Mouse (Mus musculus) forebrain, embryonic 13.5 days (tissue): ENCODE results near the gene Procr. TPM values are rescaled to one million over a fixed set of nuclear protein-coding genes. Genes with fewer than 3 reads are reported as not detected.
A peak's percentile ranks its signal among the peaks of the same experiment; 100 is the strongest.

Experiments
- ATAC-seq: fragments of 200-750 bp; cut with Nextera tagmentation; 2 replicates; pipeline ENCODE4 v1.8.0; 2017
- H3K27ac ChIP-seq: fragments of 300-500 bp; sonication (generic); 2 replicates; pipeline ENCODE4 v1.5.1; 2015; ENCODE audit warnings: inconsistent platforms, mild to moderate bottlenecking, moderate library complexity
- H3K27me3 ChIP-seq: fragments of 300-500 bp; sonication (generic); 2 replicates; pipeline ENCODE4 v1.6.1; 2015; ENCODE audit warnings: mild to moderate bottlenecking, inconsistent platforms
- H3K36me3 ChIP-seq: fragments of 300-500 bp; sonication (generic); 2 replicates; pipeline ENCODE4 v1.6.1; 2015; ENCODE audit warnings: mild to moderate bottlenecking, inconsistent platforms; ENCODE audit not compliant: poor library complexity, severe bottlenecking
- H3K4me1 ChIP-seq: fragments of 300-500 bp; sonication (generic); 2 replicates; pipeline ENCODE4 v1.6.1; 2015; ENCODE audit warnings: inconsistent platforms
- H3K4me2 ChIP-seq: fragments of 300-500 bp; sonication (generic); 2 replicates; pipeline ENCODE4 v1.6.1; 2015; ENCODE audit warnings: inconsistent platforms, mild to moderate bottlenecking, moderate library complexity
- H3K4me3 ChIP-seq: fragments of 300-500 bp; sonication (generic); 2 replicates; pipeline ENCODE4 v1.5.1; 2015; ENCODE audit warnings: mild to moderate bottlenecking, inconsistent platforms
- H3K9ac ChIP-seq: fragments of 300-500 bp; sonication (generic); 2 replicates; pipeline ENCODE4 v1.6.1; 2015; ENCODE audit warnings: mild to moderate bottlenecking, inconsistent platforms
- H3K9me3 ChIP-seq: fragments of 300-500 bp; sonication (generic); replicated peaks from 2 replicates; pipeline ENCODE4 v1.6.1; 2016; ENCODE audit warnings: inconsistent platforms
- WGBS: fragments of 180-500 bp; shearing (Covaris S2); methylation state at CpG from one replicate; pipeline ENCODE4 v1.1.7; 2015; 5-methylcytosine and 5-hydroxymethylcytosine counted together
- polyA plus RNA-seq: library from polyadenylated mRNA; unstranded; fragments of >200 nt; fragmentation: Nextera tagmentation; extraction: Ambion mirVana; gene quantifications from 2 replicates; pipeline ENCODE4 v1.2.1, GENCODE M21; 2015

The Procr gene
- polyA plus RNA-seq, 1 experiment from 2014 or later, result 2.0 TPM

DNA sequence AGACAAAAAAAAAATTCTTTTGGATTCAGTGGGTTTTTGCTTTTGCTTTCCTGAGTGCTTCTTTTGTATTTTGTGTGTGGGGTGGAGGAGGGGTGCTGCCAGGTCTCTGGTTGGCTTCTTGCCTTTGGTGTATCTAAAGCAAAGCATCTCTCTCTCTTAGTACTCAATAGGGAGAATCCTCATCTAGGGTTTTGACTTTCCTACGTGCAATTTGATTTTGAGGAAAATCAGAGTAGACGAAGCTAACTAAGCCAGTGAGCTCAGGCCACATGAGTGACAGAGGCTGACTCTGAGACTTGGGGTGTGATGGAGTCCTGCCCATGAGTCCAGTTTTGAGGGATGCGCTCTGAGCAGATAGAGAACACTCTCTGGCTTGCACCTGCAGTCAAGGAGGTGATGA, 28.6 kb downstream of the Procr start:
- Histone ChIP-seq H3K9me3 (no peaks in the 10 kb centered on the region), H3K27me3 (peaks cover 29% of the 10 kb centered on the region), H3K4me2 (no peak overlapping the region), H3K36me3 (no peaks in the 10 kb centered on the region), H3K4me1 (peaks cover 28% of the 10 kb centered on the region), H3K9ac (no peak overlapping the region), H3K27ac (no peak overlapping the region), H3K4me3 (no peak overlapping the region)
- 88% methylated on average over 3 of the region's 3 CpGs for WGBS
- ATAC-seq, result no peak

GRCm38 (mm10) chr2:155784534-155784933, 33.6 kb downstream of the Procr start:
- no peak overlapping the region for H3K27ac ChIP-seq
- no peak overlapping the region for H3K4me3 ChIP-seq
- H3K4me2 ChIP-seq, result no peak overlapping the region
- no peaks in the 10 kb centered on the region for H3K27me3 ChIP-seq
- ATAC-seq, result no peak
- no peaks in the 10 kb centered on the region for H3K9me3 ChIP-seq
- H3K4me1 ChIP-seq, result 0 out of 2 replicates have a peak, but pooled peaks cover 2% of the 10 kb centered on the region
- H3K9ac ChIP-seq, result no peak overlapping the region
- WGBS, result 78% methylated on average over 6 of the region's 6 CpGs
- H3K36me3 ChIP-seq, result no peaks in the 10 kb centered on the region

- ATAC-seq, result no peak
- no peaks in the 10 kb centered on the region for H3K36me3 ChIP-seq
- WGBS, result 79% methylated on average over 5 of the region's 5 CpGs
- H3K27me3 ChIP-seq, result no peaks in the 10 kb centered on the region
- no peaks in the 10 kb centered on the region for H3K4me1 ChIP-seq
- H3K4me2 ChIP-seq, result no peak overlapping the region
- H3K4me3 ChIP-seq, result no peak overlapping the region
- H3K27ac ChIP-seq, result no peak overlapping the region
- no peak overlapping the region for H3K9ac ChIP-seq
- no peaks in the 10 kb centered on the region for H3K9me3 ChIP-seq
Measured at GRCm38 (mm10) chr2:155786905-155787304, 36.0 kb downstream of the Procr start.

GRCm38 (mm10) chr2:155787949-155788931, 37.3 kb downstream of the Procr start:
- WGBS, result 78% methylated on average over 18 of the region's 18 CpGs
- H3K27ac ChIP-seq, result 0 out of 2 replicates have a peak overlapping the region, but pooled peaks have one; percentile 37
- peak; percentile 19; the same call in 1 of the 2 replicates for ATAC-seq

DNA sequence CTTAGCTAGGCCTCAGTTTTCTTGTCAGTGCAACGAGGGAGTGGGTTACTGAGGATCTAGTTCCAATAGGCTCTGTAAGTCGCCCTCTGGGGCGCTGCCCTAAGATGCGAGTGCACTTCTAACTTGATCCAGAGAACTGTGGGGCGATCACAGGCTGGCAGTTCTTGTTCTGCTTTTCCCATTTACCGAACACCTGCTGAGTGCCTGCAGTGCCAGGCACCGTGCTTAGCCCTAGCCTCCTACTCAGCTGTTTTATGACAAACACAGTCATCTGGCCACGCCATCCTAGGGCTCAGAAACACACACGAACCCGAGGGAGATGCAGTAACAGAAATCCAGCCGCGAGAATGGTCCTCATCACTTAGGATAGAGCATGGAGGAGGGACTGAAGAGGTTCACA, 42.0 kb downstream of the Procr start:
- Histone ChIP-seq H3K9me3 (no peaks in the 10 kb centered on the region), H3K4me1 (no peaks in the 10 kb centered on the region), H3K27me3 (no peaks in the 10 kb centered on the region), H3K4me2 (peak overlapping the region; percentile 22), H3K27ac (no peak overlapping the region), H3K9ac (no peak overlapping the region), H3K36me3 (peaks cover 4% of the 10 kb centered on the region; the same call in 1 of the 2 replicates), H3K4me3 (no peak overlapping the region)
- WGBS, result 27% methylated on average over 12 of the region's 12 CpGs
- ATAC-seq, result no peak

More at GRCm38 (mm10) chr2:155787949-155788931, 37.3 kb downstream of the Procr start:
- Histone ChIP-seq H3K4me3 (no peak overlapping the region), H3K9ac (no peak overlapping the region), H3K9me3 (no peaks in the 10 kb centered on the region), H3K36me3 (no peaks in the 10 kb centered on the region), H3K27me3 (no peaks in the 10 kb centered on the region), H3K4me2 (no peak overlapping the region), H3K4me1 (no peaks in the 10 kb centered on the region)

GRCm38 (mm10) chr2:155794674-155795445, 43.9 kb downstream of the Procr start:
- Histone ChIP-seq H3K4me1 (no peaks in the 10 kb centered on the region), H3K27me3 (no peaks in the 10 kb centered on the region), H3K4me3 (no peak overlapping the region), H3K4me2 (no peak overlapping the region), H3K9me3 (no peaks in the 10 kb centered on the region), H3K36me3 (peaks cover 7% of the 10 kb centered on the region), H3K27ac (no peak overlapping the region), H3K9ac (no peak overlapping the region)
- ATAC-seq, result no peak
- WGBS, result 91% methylated on average over 12 of the region's 12 CpGs

DNA sequence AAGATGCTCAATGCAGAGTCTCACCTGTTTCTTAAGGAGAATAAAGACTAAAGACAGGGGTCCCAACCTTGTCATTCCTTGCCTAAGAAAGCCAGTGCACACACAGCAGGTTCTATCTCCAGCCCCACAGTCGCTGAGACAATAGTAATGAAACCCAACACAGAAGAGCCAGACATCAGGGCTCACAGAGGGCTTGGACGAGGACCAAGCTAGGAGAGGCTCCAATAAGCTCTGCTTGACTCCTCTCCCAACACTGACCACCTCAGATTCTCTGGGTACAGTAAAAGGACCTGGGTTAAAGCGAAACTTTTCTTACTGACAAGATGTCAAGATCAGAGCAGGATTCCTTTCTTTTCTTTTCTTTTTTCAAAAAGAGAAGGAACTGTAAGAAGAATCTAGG, 47.7 kb downstream of the Procr start:
- no peak overlapping the region for H3K9ac ChIP-seq
- H3K9me3 ChIP-seq, result no peaks in the 10 kb centered on the region
- no peaks in the 10 kb centered on the region for H3K4me1 ChIP-seq
- no peak overlapping the region for H3K4me3 ChIP-seq
- H3K27ac ChIP-seq, result no peak overlapping the region
- H3K4me2 ChIP-seq, result no peak overlapping the region
- 63% methylated on average over 3 of the region's 3 CpGs for WGBS
- H3K27me3 ChIP-seq, result no peaks in the 10 kb centered on the region
- no peak for ATAC-seq
- peaks cover 23% of the 10 kb centered on the region for H3K36me3 ChIP-seq

DNA sequence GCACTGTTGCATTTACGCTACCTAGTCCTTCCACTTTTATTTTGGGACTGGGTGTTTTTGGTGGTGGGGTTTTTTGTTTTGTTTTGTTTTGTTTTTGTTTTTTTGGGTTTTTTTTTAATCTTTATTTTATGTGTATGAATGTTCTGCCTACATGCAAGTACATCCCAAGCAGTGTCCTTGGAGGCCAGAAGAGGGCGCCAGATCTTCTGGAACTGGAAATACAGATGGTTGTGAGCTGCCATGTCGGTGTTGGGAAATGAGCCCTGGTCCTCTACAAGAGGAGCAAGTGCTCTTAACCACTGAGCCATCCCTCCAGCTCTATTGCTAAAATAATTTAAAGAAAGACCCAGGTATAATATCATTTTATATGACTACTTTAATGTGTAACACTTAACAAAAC, 51.8 kb downstream of the Procr start:
- H3K4me2 ChIP-seq, result no peak overlapping the region
- H3K27ac ChIP-seq, result no peak overlapping the region
- peaks cover 19% of the 10 kb centered on the region for H3K36me3 ChIP-seq
- peaks cover 6% of the 10 kb centered on the region; the same call in 1 of the 2 replicates for H3K4me1 ChIP-seq
- no peak for ATAC-seq
- no peak overlapping the region for H3K9ac ChIP-seq
- WGBS, result 55% methylated on average over 3 of the region's 3 CpGs
- no peak overlapping the region for H3K4me3 ChIP-seq
- H3K27me3 ChIP-seq, result no peaks in the 10 kb centered on the region
- H3K9me3 ChIP-seq, result no peaks in the 10 kb centered on the region

DNA sequence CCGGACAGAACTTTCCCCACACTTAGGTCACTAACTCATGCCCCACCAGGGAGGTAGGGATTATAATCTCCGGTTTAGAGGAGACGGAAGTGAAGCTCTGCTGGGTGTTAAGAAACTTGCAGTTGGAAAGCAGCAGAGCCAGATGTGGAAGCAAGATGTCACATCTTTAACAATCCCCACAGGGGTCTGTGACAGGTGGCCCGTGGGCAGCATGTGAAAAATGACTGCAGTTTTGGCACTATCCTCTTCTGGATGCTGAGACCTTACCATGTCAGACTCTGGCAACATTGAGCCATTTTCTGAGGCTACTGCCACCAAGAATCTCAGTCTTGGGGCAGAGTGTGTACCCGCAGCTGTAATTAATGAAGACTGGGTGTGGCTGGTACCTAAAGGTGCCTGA, 53.1 kb downstream of the Procr start:
- Histone ChIP-seq H3K4me2 (no peak overlapping the region), H3K36me3 (peaks cover 19% of the 10 kb centered on the region)
- 79% methylated on average over 5 of the region's 5 CpGs for WGBS

More for the DNA sequence above, 53.1 kb downstream of the Procr start:
- Histone ChIP-seq H3K9ac (no peak overlapping the region), H3K27ac (no peak overlapping the region), H3K27me3 (no peaks in the 10 kb centered on the region), H3K9me3 (no peaks in the 10 kb centered on the region), H3K4me3 (no peak overlapping the region), H3K4me1 (peaks cover 6% of the 10 kb centered on the region; the same call in 1 of the 2 replicates)
- no peak for ATAC-seq

Other genes with a start within 250 kb of the Procr start
- 19.0 and 22.8 TPM in 2 replicates for gene Acss2, start 233.2 kb upstream of the Procr start, polyA plus RNA-seq
- 33.7 and 39.4 TPM in 2 replicates for gene Ggt7, start 232.9 kb upstream of the Procr start, polyA plus RNA-seq
- 16.7 and 18.7 TPM in 2 replicates for gene Gss, start 158.3 kb upstream of the Procr start, polyA plus RNA-seq
- 0.28 and 0.61 TPM in 2 replicates for gene Myh7b, start 139.9 kb upstream of the Procr start, polyA plus RNA-seq
- 142 and 144 TPM in 2 replicates for gene Trpc4ap, start 58.7 kb upstream of the Procr start, polyA plus RNA-seq
- gene Edem2, start 21.6 kb upstream of the Procr start, polyA plus RNA-seq, result 35.1 and 38.6 TPM in 2 replicates
- gene Gm17581, start 15.3 kb upstream of the Procr start, polyA plus RNA-seq, result not detected in 2 replicates
- gene Mmp24, start 24.2 kb downstream of the Procr start, polyA plus RNA-seq, result 5.1 and 5.8 TPM in 2 replicates
- 19.4 and 20.3 TPM in 2 replicates for gene BC029722, start 68.3 kb downstream of the Procr start, polyA plus RNA-seq
- 164 and 171 TPM in 2 replicates for gene Eif6, start 75.8 kb downstream of the Procr start, polyA plus RNA-seq
- gene Fam83c, start 83.7 kb downstream of the Procr start, polyA plus RNA-seq, result 0.35 and 0.54 TPM in 2 replicates
- 69.9 and 73.5 TPM in 2 replicates for gene Uqcc1, start 179.2 kb downstream of the Procr start, polyA plus RNA-seq
- not detected in 2 replicates for gene Gm15557, start 189.6 kb downstream of the Procr start, polyA plus RNA-seq
- gene Gdf5, start 194.2 kb downstream of the Procr start, polyA plus RNA-seq, result 2.4 and 4.0 TPM in 2 replicates
- 23.1 and 25.4 TPM in 2 replicates for gene Cep250, start 205.3 kb downstream of the Procr start, polyA plus RNA-seq